Mouse (Mus musculus): ENCODE results near the gene Sh2b2.

DNA sequence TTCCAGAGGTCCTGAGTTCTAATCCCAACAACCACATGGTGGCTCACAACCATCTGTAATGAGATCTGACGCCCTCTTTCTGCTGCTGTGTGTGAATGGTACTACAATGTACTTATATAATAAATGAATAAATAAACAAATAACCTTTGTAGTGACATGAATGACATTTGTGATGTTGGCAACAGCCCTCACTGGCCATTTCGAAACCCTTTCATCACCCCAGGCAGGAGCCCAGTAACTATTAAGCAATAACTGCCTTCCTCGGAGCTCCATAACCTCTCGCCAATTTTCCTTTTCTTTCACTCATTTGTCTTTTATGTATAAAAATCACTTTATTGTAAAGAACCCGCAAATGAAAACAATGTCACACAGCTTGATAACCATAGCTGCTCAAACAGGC lies 32.6 kb downstream of the Sh2b2 start:
- TF ChIP-seq POLR2A (IDR thresholded peaks at IDR 0.05; ENCODE audit: insufficient read length, low read depth) (no peak), USF1 (IDR thresholded peaks at IDR 0.05; ENCODE audit: low read depth) (no peak), CEBPB (IDR thresholded peaks at IDR 0.05; ENCODE audit: insufficient read depth, poor library complexity, severe bottlenecking) (0 out of 2 replicates have a peak, but pooled peaks have one; percentile 33), MYOG (IDR thresholded peaks at IDR 0.05; ENCODE audit: control insufficient read depth in 1 of 3, insufficient read depth in 1 of 3, insufficient read length in 2 of 3, low read depth in 2 of 3) (no peak), MYOD1 (IDR thresholded peaks at IDR 0.05; ENCODE audit: control insufficient read depth in 1 of 3, insufficient read length in 2 of 3, low read depth in 2 of 3) (no peak), POLR2AphosphoS2 (IDR thresholded peaks at IDR 0.05; ENCODE audit: insufficient read length, low read depth) (no peak), TCF12 (IDR thresholded peaks at IDR 0.05; ENCODE audit: insufficient read depth, poor library complexity, severe bottlenecking) (no peak), REST (IDR thresholded peaks at IDR 0.05; ENCODE audit: insufficient read depth, insufficient read length) (no peak), MAX (IDR thresholded peaks at IDR 0.05; ENCODE audit: low read depth) (no peak), SRF (IDR thresholded peaks at IDR 0.05; ENCODE audit: control insufficient read depth, insufficient read length, low read depth) (no peak)

Data from myocyte (in vitro differentiated cells).